Mouse (Mus musculus) testis, adult 2 months (tissue): ENCODE data around the gene Smtnl2.

ENCODE experiments used
- CTCF ChIP-seq: fragments of 200-500 bp; IDR thresholded peaks from 2 replicates; pipeline ENCODE4 v1.5.1; 2012; ENCODE audit warnings: low read depth, mild to moderate bottlenecking, inconsistent platforms, low read length, moderate library complexity; ENCODE audit not compliant: control insufficient read depth, insufficient read depth, insufficient replicate concordance
- POLR2A ChIP-seq: fragments of 200-500 bp; IDR thresholded peaks from 2 replicates; pipeline ENCODE4 v1.6.1; 2012; ENCODE audit warnings: low read depth, mild to moderate bottlenecking, inconsistent platforms, low read length, moderate library complexity; ENCODE audit not compliant: control insufficient read depth

GRCm38 (mm10) chr11:72397811-72398525 is 13.5 kb downstream of the Smtnl2 start:
- TF ChIP-seq POLR2A (no peak), CTCF (no peak)
